Mouse (Mus musculus): ENCODE data around the gene Clip2.

- TF ChIP-seq POLR2A (IDR thresholded peaks at IDR 0.05; ENCODE audit: low read depth, low read length) (no peak), CTCF (IDR thresholded peaks at IDR 0.05; ENCODE audit: extremely low read depth, insufficient read length, insufficient replicate concordance, low read depth, low read length) (no peak)
Measured at GRCm38 (mm10) chr5:134468158-134468765, 84.0 kb downstream of the Clip2 start.
